Mouse (Mus musculus) monocyte, adult 5-6 weeks (primary cell): ENCODE data around the gene Pcyox1. TPM values are rescaled to one million over a fixed set of nuclear protein-coding genes. Genes with fewer than 3 reads are reported as not detected.

Experiments used
- total RNA-seq: library from RNA; stranded (forward); fragments of 200-1000, 200-491, 200-594 nt; gene quantifications from 3 replicates; pipeline ENCODE4 v1.2.3, GENCODE M21; 2017

Gene Pcyox1
- total RNA-seq, 1 experiment from 2014 or later: 31.6 TPM

Other genes with a start within 250 kb of the Pcyox1 start
- 0.10 TPM in 1 of 3 replicates, not detected in the others for gene Tgfa, start 201.9 kb downstream of the Pcyox1 start, total RNA-seq
- 10.1 to 17.5 TPM (median 14.1 TPM) in 3 replicates for gene Fam136a, start 31.5 kb downstream of the Pcyox1 start, total RNA-seq
- gene Snrpg, start 25.9 kb downstream of the Pcyox1 start, total RNA-seq: 46.0 to 69.5 TPM (median 61.3 TPM) in 3 replicates
- 51.4 to 98.7 TPM (median 74.8 TPM) in 3 replicates for gene Tia1, start 7.1 kb upstream of the Pcyox1 start, total RNA-seq
- 2.7 to 6.8 TPM in 2 of 3 replicates, not detected in the other for gene Gm44790, start 29.5 kb upstream of the Pcyox1 start, total RNA-seq
- 43.0 to 51.5 TPM (median 49.7 TPM) in 3 replicates for gene C87436, start 41.2 kb upstream of the Pcyox1 start, total RNA-seq
- 36.4 to 57.1 TPM (median 52.3 TPM) in 3 replicates for gene Pcbp1, start 129.2 kb upstream of the Pcyox1 start, total RNA-seq
- gene Asprv1, start 231.0 kb upstream of the Pcyox1 start, total RNA-seq: 0.29 to 0.96 TPM in 2 of 3 replicates, not detected in the other